Mouse (Mus musculus): Measurements from ENCODE around the gene Helb. TPM values are rescaled to one million over a fixed set of nuclear protein-coding genes. Genes with fewer than 3 reads are reported as not detected.
"Not testable (repeated sequence)": the region's sequence is repeated elsewhere in the genome, so short reads cannot be mapped to it uniquely, and the experiment has no call there.

Helb gene
- polyA plus RNA-seq, 1 experiment from 2014 or later, result 2.2 TPM

GRCm38 (mm10) chr10:120124801-120125464 is 12.1 kb upstream of the Helb start:
- H3K4me2 ChIP-seq, result no peak overlapping the region
- H3K9me3 ChIP-seq, result no peaks in the 10 kb centered on the region
- H3K27me3 ChIP-seq (replicated peaks), result no peaks in the 10 kb centered on the region
- no peak overlapping the region for H3K4me3 ChIP-seq
- no peaks in the 10 kb centered on the region for H3K4me1 ChIP-seq
- no peak for ATAC-seq (replicated peaks)
- 49% methylated on average over 7 of the region's 7 CpGs for WGBS
- H3K27ac ChIP-seq, result no peak overlapping the region
- H3K9ac ChIP-seq, result no peak overlapping the region
- no peaks in the 10 kb centered on the region for H3K36me3 ChIP-seq (replicated peaks)

- no peak for ATAC-seq (replicated peaks)
Observed at GRCm38 (mm10) chr10:120123721-120124120, 10.9 kb upstream of the Helb start.

GRCm38 (mm10) chr10:120115249-120115648 is 2.5 kb upstream of the Helb start:
- Histone ChIP-seq H3K27ac (no peak overlapping the region), H3K4me2 (no peak overlapping the region), H3K9me3 (no peaks in the 10 kb centered on the region), H3K4me1 (peaks cover 7% of the 10 kb centered on the region; the same call in 1 of the 2 replicates), H3K36me3 (replicated peaks) (no peaks in the 10 kb centered on the region), H3K9ac (no peak overlapping the region), H3K4me3 (no peak overlapping the region), H3K27me3 (replicated peaks) (no peaks in the 10 kb centered on the region)
- ATAC-seq (replicated peaks), result no peak
- 97% methylated on average over 1 of the region's 1 CpGs for WGBS

More at GRCm38 (mm10) chr10:120123721-120124120, 10.9 kb upstream of the Helb start:
- no peak overlapping the region for H3K27ac ChIP-seq
- H3K4me3 ChIP-seq, result no peak overlapping the region
- H3K27me3 ChIP-seq (replicated peaks), result no peaks in the 10 kb centered on the region
- H3K9ac ChIP-seq, result no peak overlapping the region
- H3K4me2 ChIP-seq, result no peak overlapping the region
- WGBS, result 93% methylated on average over 3 of the region's 3 CpGs
- H3K36me3 ChIP-seq (replicated peaks), result no peaks in the 10 kb centered on the region
- no peaks in the 10 kb centered on the region for H3K9me3 ChIP-seq
- H3K4me1 ChIP-seq, result no peaks in the 10 kb centered on the region

- H3K36me3 ChIP-seq (replicated peaks), result no peaks in the 10 kb centered on the region
- H3K27ac ChIP-seq, result no peak overlapping the region
- no peak overlapping the region for H3K4me2 ChIP-seq
- no peaks in the 10 kb centered on the region for H3K27me3 ChIP-seq (replicated peaks)
- peaks cover 7% of the 10 kb centered on the region; the same call in 1 of the 2 replicates for H3K4me1 ChIP-seq
- WGBS, result 38% methylated on average over 7 of the region's 7 CpGs
- H3K9me3 ChIP-seq, result no peaks in the 10 kb centered on the region
- H3K4me3 ChIP-seq, result no peak overlapping the region
- H3K9ac ChIP-seq, result no peak overlapping the region
- ATAC-seq (replicated peaks), result no peak
Observed at GRCm38 (mm10) chr10:120114493-120114892, 1.7 kb upstream of the Helb start.

GRCm38 (mm10) chr10:120113980-120114379 is 1.2 kb upstream of the Helb start:
- ATAC-seq (replicated peaks), result no peak
- H3K4me1 ChIP-seq, result peaks cover 7% of the 10 kb centered on the region; the same call in 1 of the 2 replicates
- no peaks in the 10 kb centered on the region for H3K9me3 ChIP-seq
- no peak overlapping the region for H3K4me2 ChIP-seq
- WGBS, result 77% methylated on average over 6 of the region's 6 CpGs
- H3K4me3 ChIP-seq, result no peak overlapping the region
- no peaks in the 10 kb centered on the region for H3K27me3 ChIP-seq (replicated peaks)
- H3K9ac ChIP-seq, result no peak overlapping the region
- no peaks in the 10 kb centered on the region for H3K36me3 ChIP-seq (replicated peaks)
- H3K27ac ChIP-seq, result no peak overlapping the region

- H3K27me3 ChIP-seq (replicated peaks); H3K4me1 ChIP-seq; ATAC-seq (replicated peaks); H3K36me3 ChIP-seq (replicated peaks); H3K27ac ChIP-seq; H3K9me3 ChIP-seq; H3K9ac ChIP-seq: not testable (repeated sequence)
- H3K4me3 ChIP-seq, result peak overlapping the region; percentile 52
- WGBS, result 67% methylated on average over 9 of the region's 9 CpGs
- H3K4me2 ChIP-seq, result peak overlapping the region; percentile 79
Observed at GRCm38 (mm10) chr10:120113482-120113881, 695 bp upstream of the Helb start.

- no peak for ATAC-seq (replicated peaks)
- Histone ChIP-seq H3K4me1 (peaks cover 7% of the 10 kb centered on the region; the same call in 1 of the 2 replicates), H3K4me3 (peak overlapping the region; percentile 52), H3K4me2 (peak overlapping the region; percentile 79), H3K9ac (no peak overlapping the region), H3K9me3 (no peaks in the 10 kb centered on the region), H3K27ac (no peak overlapping the region), H3K27me3 (replicated peaks) (no peaks in the 10 kb centered on the region), H3K36me3 (replicated peaks) (no peaks in the 10 kb centered on the region)
- 78% methylated on average over 3 of the region's 3 CpGs for WGBS
Observed at GRCm38 (mm10) chr10:120111691-120112319, 982 bp downstream of the Helb start.

GRCm38 (mm10) chr10:120100806-120101205 is 12.0 kb downstream of the Helb start:
- H3K4me2 ChIP-seq, result no peak overlapping the region
- H3K4me3 ChIP-seq, result no peak overlapping the region
- H3K27me3 ChIP-seq (replicated peaks), result no peaks in the 10 kb centered on the region
- ATAC-seq (replicated peaks), result no peak
- no peaks in the 10 kb centered on the region for H3K9me3 ChIP-seq
- H3K9ac ChIP-seq, result no peak overlapping the region
- 97% methylated on average over 1 of the region's 1 CpGs for WGBS
- no peak overlapping the region for H3K27ac ChIP-seq
- H3K4me1 ChIP-seq, result no peaks in the 10 kb centered on the region
- H3K36me3 ChIP-seq (replicated peaks), result no peaks in the 10 kb centered on the region

- H3K9me3 ChIP-seq, result no peaks in the 10 kb centered on the region
- H3K4me3 ChIP-seq, result no peak overlapping the region
- H3K27ac ChIP-seq, result no peak overlapping the region
- H3K4me2 ChIP-seq, result no peak overlapping the region
- WGBS, result 89% methylated on average over 5 of the region's 5 CpGs
- no peak overlapping the region for H3K9ac ChIP-seq
- H3K27me3 ChIP-seq (replicated peaks), result no peaks in the 10 kb centered on the region
- H3K36me3 ChIP-seq (replicated peaks), result no peaks in the 10 kb centered on the region; the same call in 1 of the 2 replicates
- no peaks in the 10 kb centered on the region for H3K4me1 ChIP-seq
- ATAC-seq (replicated peaks), result no peak
Observed at GRCm38 (mm10) chr10:120097564-120097963, 15.2 kb downstream of the Helb start.

- Histone ChIP-seq H3K9ac (no peak overlapping the region), H3K27me3 (replicated peaks) (no peaks in the 10 kb centered on the region), H3K27ac (no peak overlapping the region), H3K9me3 (no peaks in the 10 kb centered on the region), H3K36me3 (replicated peaks) (peaks cover 3% of the 10 kb centered on the region; the same call in 1 of the 2 replicates), H3K4me1 (no peaks in the 10 kb centered on the region), H3K4me3 (no peak overlapping the region), H3K4me2 (no peak overlapping the region)
- ATAC-seq (replicated peaks), result no peak
- 94% methylated on average over 5 of the region's 5 CpGs for WGBS
Observed at GRCm38 (mm10) chr10:120095716-120096115, 17.1 kb downstream of the Helb start.

GRCm38 (mm10) chr10:120095136-120095535 is 17.7 kb downstream of the Helb start:
- H3K27me3 ChIP-seq (replicated peaks), result no peaks in the 10 kb centered on the region
- no peak overlapping the region for H3K4me3 ChIP-seq
- H3K9me3 ChIP-seq, result no peaks in the 10 kb centered on the region
- 90% methylated on average over 9 of the region's 9 CpGs for whole genome bisulfite sequencing
- peaks cover 3% of the 10 kb centered on the region; the same call in 1 of the 2 replicates for H3K36me3 ChIP-seq (replicated peaks)
- no peak overlapping the region for H3K4me2 ChIP-seq
- ATAC-seq (replicated peaks), result no peak
- no peaks in the 10 kb centered on the region for H3K4me1 ChIP-seq
- no peak overlapping the region for H3K27ac ChIP-seq
- H3K9ac ChIP-seq, result no peak overlapping the region

- Histone ChIP-seq H3K27me3 (replicated peaks) (no peaks in the 10 kb centered on the region), H3K4me1 (no peaks in the 10 kb centered on the region), H3K9me3 (no peaks in the 10 kb centered on the region), H3K36me3 (replicated peaks) (peaks cover 3% of the 10 kb centered on the region; the same call in 1 of the 2 replicates), H3K4me3 (no peak overlapping the region), H3K4me2 (no peak overlapping the region), H3K27ac (no peak overlapping the region), H3K9ac (no peak overlapping the region)
- 91% methylated on average over 12 of the region's 12 CpGs for WGBS
- no peak for ATAC-seq (replicated peaks)
Observed at GRCm38 (mm10) chr10:120092548-120092947, 20.2 kb downstream of the Helb start.

GRCm38 (mm10) chr10:120077850-120078249 is 34.9 kb downstream of the Helb start:
- H3K9me3 ChIP-seq, result no peaks in the 10 kb centered on the region
- 0 out of 2 replicates have a peak, but pooled peaks cover 7% of the 10 kb centered on the region for H3K36me3 ChIP-seq (replicated peaks)
- ATAC-seq (replicated peaks), result no peak
- no peak overlapping the region for H3K4me2 ChIP-seq
- WGBS, result 81% methylated on average over 3 of the region's 3 CpGs
- H3K9ac ChIP-seq, result no peak overlapping the region
- H3K4me3 ChIP-seq, result no peak overlapping the region
- no peaks in the 10 kb centered on the region for H3K4me1 ChIP-seq
- no peaks in the 10 kb centered on the region for H3K27me3 ChIP-seq (replicated peaks)
- H3K27ac ChIP-seq, result no peak overlapping the region

Data from midbrain, embryonic 15.5 days (tissue).